7 mouse cellular contexts compared by ENCODE assay signal in the genomic region with DNA sequence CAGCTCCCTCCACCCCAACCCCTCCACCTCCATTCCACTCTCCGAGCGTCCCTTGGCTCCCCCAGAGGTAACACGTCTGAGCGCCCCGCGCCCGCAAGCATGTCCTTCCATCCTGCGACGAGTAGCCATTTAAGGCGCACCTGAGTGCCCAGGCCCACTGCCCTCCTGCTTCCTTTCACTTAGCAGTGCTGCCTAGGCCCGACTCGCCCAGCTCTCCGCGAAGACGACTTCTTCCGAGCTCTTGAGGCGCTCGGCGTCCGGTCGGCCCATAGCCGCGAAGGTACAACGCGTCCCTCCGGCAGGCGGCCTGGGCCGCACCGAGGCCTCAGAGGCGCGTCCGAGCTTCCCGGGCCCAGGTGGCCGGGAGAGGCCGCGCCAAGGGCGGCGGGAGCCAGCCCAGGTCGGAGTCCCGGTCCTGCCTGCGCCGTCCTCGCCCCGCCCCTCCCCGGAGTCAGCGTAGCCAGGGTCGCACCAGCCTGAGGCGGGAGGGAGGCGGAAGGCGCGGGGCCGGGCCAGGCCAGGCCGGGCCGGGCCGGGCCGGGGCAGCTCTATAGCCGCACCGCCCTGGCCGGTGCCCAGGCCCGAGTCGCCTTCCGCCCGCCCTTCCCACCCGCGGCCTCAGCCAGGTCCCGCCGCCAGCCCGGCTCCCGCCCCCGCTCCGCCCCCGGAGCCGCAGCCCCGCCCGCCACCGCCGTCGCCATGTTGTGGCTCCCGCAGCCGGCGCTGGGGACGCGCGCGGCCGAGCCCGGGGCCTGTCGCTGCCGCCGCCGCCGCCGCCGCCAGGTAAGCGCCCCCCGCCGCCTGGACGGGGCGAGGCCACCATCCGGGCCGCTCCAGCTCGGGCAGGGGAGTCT. TPM values are rescaled to one million over a fixed set of nuclear protein-coding genes. Genes with fewer than 3 reads are reported as not detected.
DNase-seq lines count a peak whose midpoint lies in the region; ATAC-seq lines count a peak whose summit lies in the region.

Gene Zfp592 (plus strand): TSS at position 702 of the 854 bp plus-strand sequence.

- peak within 1 kb of the TSS; percentile 97 for H3K27ac ChIP-seq in intestine, embryonic 15.5 days
- H3K27ac ChIP-seq in midbrain, embryonic 11.5 days (ENCODE audit: low read depth, low read length), result peak within 1 kb of the TSS; percentile 90

- H3K4me3 ChIP-seq in intestine, embryonic 15.5 days (replicated peaks), result peak within 1 kb of the TSS; percentile 92
- H3K4me3 ChIP-seq in midbrain, embryonic 11.5 days (ENCODE audit: low read depth, low read length), result peak within 1 kb of the TSS; percentile 88

- intact Hi-C loops in gastrocnemius, postnatal 36 days (cut with DNase I), result no loop called here
- intact Hi-C loops in left cerebral cortex, postnatal 4 days (cut with DNase I), result no loop called here

- no peaks in the 10 kb centered on the region for H3K36me3 ChIP-seq in intestine, embryonic 15.5 days
- no peaks in the 10 kb centered on the region for H3K36me3 ChIP-seq in midbrain, embryonic 11.5 days (ENCODE audit: control insufficient read depth, insufficient read depth, low read length)

- H3K9me3 ChIP-seq in intestine, embryonic 15.5 days, result no peaks in the 10 kb centered on the region
- H3K9me3 ChIP-seq in midbrain, embryonic 11.5 days (ENCODE audit: control insufficient read depth, low read length), result no peaks in the 10 kb centered on the region

- ATAC-seq in intestine, embryonic 15.5 days, result peak; percentile 94
- ATAC-seq in midbrain, embryonic 11.5 days (ENCODE audit: low FRiP score), result peak; percentile 93

- peak within 1 kb of the TSS; percentile 83 for H3K4me2 ChIP-seq in intestine, embryonic 15.5 days (replicated peaks)
- H3K4me2 ChIP-seq in midbrain, embryonic 11.5 days, result peak within 1 kb of the TSS; percentile 83

- H3K27me3 ChIP-seq in intestine, embryonic 15.5 days (replicated peaks), result no peaks in the 10 kb centered on the region
- no peaks in the 10 kb centered on the region for H3K27me3 ChIP-seq in midbrain, embryonic 11.5 days (ENCODE audit: control insufficient read depth, insufficient read depth, low read length)

- WGBS in intestine, embryonic 15.5 days, result under 1% methylated on average over 59 of the region's 102 CpGs
- WGBS in midbrain, embryonic 11.5 days, result under 1% methylated on average over 59 of the region's 102 CpGs

- H3K9ac ChIP-seq in intestine, embryonic 15.5 days, result peak within 1 kb of the TSS; percentile 97
- H3K9ac ChIP-seq in midbrain, embryonic 11.5 days (ENCODE audit: low read length), result peak within 1 kb of the TSS; percentile 80

- DNase-seq in adrenal gland, adult 8-10 months, result peak; percentile 63
- peak; percentile 52 for DNase-seq in embryo, embryonic 11.5 days (ENCODE audit: low read depth, low spot score)
- peak; percentile 79 to 82 for DNase-seq in gastrocnemius, postnatal 36 days
- DNase-seq in left cerebral cortex, postnatal 4 days, result peak; percentile 85
- peak; percentile 98 for DNase-seq in midbrain, embryonic 11.5 days (ENCODE audit: low spot score, missing footprints)
- DNase-seq in skeletal muscle tissue, adult 2 months (ENCODE audit: low read depth, low spot score), result peak; percentile 82

- H3K4me1 ChIP-seq in intestine, embryonic 15.5 days (replicated peaks), result peaks cover 33% of the 10 kb centered on the region
- H3K4me1 ChIP-seq in midbrain, embryonic 11.5 days (ENCODE audit: control insufficient read depth, insufficient read depth, low read length), result peaks cover 12% of the 10 kb centered on the region

RNA-seq across cellular contexts. Expression of gene Zfp592, which starts in this region (rescaled TPM):
- total RNA-seq in adrenal gland, adult 8-10 months (2022), result 10 to 100 TPM; 21.2 to 31.7 (median 26.4) TPM
- 10 to 100 TPM; 10.3 to 11.4 TPM for total RNA-seq in gastrocnemius, postnatal 36 days (2021)
- polyA plus RNA-seq in intestine, embryonic 15.5 days (2015; fragmentation: Nextera tagmentation; extraction: Ambion mirVana), result 9.8 and 10.7 TPM in 2 replicates
- total RNA-seq in left cerebral cortex, postnatal 4 days (2021), result 10 to 100 TPM; 25.7 to 26.8 TPM
- polyA plus RNA-seq in midbrain, embryonic 11.5 days (2014; fragmentation: Nextera tagmentation; extraction: Ambion mirVana), result 11.3 and 13.6 TPM in 2 replicates

Comparison
In these comparisons a context has a peak if more than half of its experiments do, and no peak if none do; other contexts are left out.
1. Peak in every context shown above with its lines: DNase-seq, ATAC-seq, H3K4me3 ChIP-seq and H3K27ac ChIP-seq.